Mouse (Mus musculus) testis, adult 2 months (tissue): ENCODE measurements around the gene Zfp866.

ENCODE experiments used
- CTCF ChIP-seq: fragments of 200-500 bp; IDR thresholded peaks from 2 replicates; pipeline ENCODE4 v1.5.1; 2012; ENCODE audit warnings: low read depth, mild to moderate bottlenecking, inconsistent platforms, low read length, moderate library complexity; ENCODE audit not compliant: control insufficient read depth, insufficient read depth, insufficient replicate concordance
- POLR2A ChIP-seq: fragments of 200-500 bp; IDR thresholded peaks from 2 replicates; pipeline ENCODE4 v1.6.1; 2012; ENCODE audit warnings: low read depth, mild to moderate bottlenecking, inconsistent platforms, low read length, moderate library complexity; ENCODE audit not compliant: control insufficient read depth

DNA sequence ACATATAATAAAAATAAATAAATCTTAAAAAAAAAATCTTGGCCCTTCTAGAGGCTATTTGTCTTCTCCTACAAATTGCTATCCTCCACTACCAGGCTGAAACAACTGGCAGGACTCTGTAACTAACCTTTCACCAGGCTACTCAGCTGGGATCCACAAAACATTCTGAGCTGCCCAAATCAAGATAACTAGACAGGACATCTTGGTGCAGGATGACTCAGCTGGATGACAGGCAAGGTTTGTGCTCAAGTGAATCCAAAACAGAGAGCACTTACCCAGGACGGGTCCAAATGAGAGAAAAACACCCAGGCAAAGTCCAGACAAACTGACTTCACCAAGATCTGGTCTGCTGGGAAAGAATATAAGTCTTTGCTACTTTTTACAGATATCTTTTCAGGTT, 55.5 kb downstream of the Zfp866 start:
- TF ChIP-seq CTCF (no peak), POLR2A (no peak)
